Mouse (Mus musculus): ENCODE data around the gene Ntn3.

GRCm38 (mm10) chr17:24173423-24173822 is 35.9 kb downstream of the Ntn3 start:
- TF ChIP-seq CTCF (IDR thresholded peaks at IDR 0.05; ENCODE audit: control insufficient read depth, insufficient read depth, low read length) (peak; percentile 79), POLR2A (IDR thresholded peaks at IDR 0.05; ENCODE audit: borderline replicate concordance, control insufficient read depth, low read depth, low read length) (no peak)
